Mouse (Mus musculus): ENCODE results near the gene Txndc5. TPM values are rescaled to one million over a fixed set of nuclear protein-coding genes. Genes with fewer than 3 reads are reported as not detected.

The Txndc5 gene
- 51.0 TPM for polyA plus RNA-seq (2017; shearing (Covaris generic))

GRCm38 (mm10) chr13:38528687-38529294, at the start of gene Txndc5:
Gene Txndc5, minus strand, starts transcription at chr13:38528824.

Other genes with a start within 250 kb of the Txndc5 start
- not detected for gene Bmp6, start 183.7 kb downstream of the Txndc5 start, polyA plus RNA-seq (2017; shearing (Covaris generic))
- 5.6 TPM for gene Bloc1s5, start 106.3 kb upstream of the Txndc5 start, polyA plus RNA-seq (2017; shearing (Covaris generic))
- 38.2 TPM for gene Eef1e1, start 130.2 kb upstream of the Txndc5 start, polyA plus RNA-seq (2017; shearing (Covaris generic))